Mouse (Mus musculus): ENCODE measurements around the gene Pigv.

GRCm38 (mm10) chr4:133662421-133662820 lies 10.0 kb downstream of the Pigv start:
- no peak for TF ChIP-seq CTCF (conservative IDR thresholded peaks at IDR 0.05; ENCODE audit: insufficient read depth, insufficient read length, low read depth, low read length)
- TF ChIP-seq POLR2A (IDR thresholded peaks at IDR 0.05; ENCODE audit: low read depth, low read length): no peak

Measured in kidney, adult 2 months (tissue).